Mouse (Mus musculus) embryonic facial prominence, embryonic 11.5 days (tissue): ENCODE data around the gene Gcdh. TPM values are rescaled to one million over a fixed set of nuclear protein-coding genes. Genes with fewer than 3 reads are reported as not detected.

Experiments used
- ATAC-seq: fragments of 200-750 bp; cut with Nextera tagmentation; replicated peaks from 2 replicates; pipeline ENCODE4 v1.8.0; 2017; ENCODE audit warnings: low read depth; ENCODE audit not compliant: insufficient number of reproducible peaks, low FRiP score, low TSS enrichment
- DNase-seq: peaks from one replicate; pipeline ENCODE4 v3.0.0-alpha.2; 2015; ENCODE audit warnings: low spot score
- H3K27ac ChIP-seq: fragments of 300-500 bp; sonication (generic); replicated peaks from 2 replicates; pipeline ENCODE4 v1.5.1; 2014; ENCODE audit warnings: mild to moderate bottlenecking, low read depth, low read length, control low read depth
- H3K27me3 ChIP-seq: fragments of 300-500 bp; sonication (generic); 2 replicates; pipeline ENCODE4 v1.6.1; 2014; ENCODE audit warnings: mild to moderate bottlenecking, low read length, moderate library complexity, mixed read lengths; ENCODE audit not compliant: control insufficient read depth, insufficient read depth
- H3K36me3 ChIP-seq: fragments of 300-500 bp; sonication (generic); replicated peaks from 2 replicates; pipeline ENCODE4 v1.6.1; 2014; ENCODE audit warnings: low read depth, mild to moderate bottlenecking, low read length, moderate library complexity, mixed read lengths; ENCODE audit not compliant: control insufficient read depth, insufficient read depth
- H3K4me1 ChIP-seq: fragments of 300-500 bp; sonication (generic); 2 replicates; pipeline ENCODE4 v1.6.1; 2014; ENCODE audit warnings: low read length, mixed read lengths; ENCODE audit not compliant: control insufficient read depth, insufficient read depth
- H3K4me2 ChIP-seq: fragments of 300-500 bp; sonication (generic); 2 replicates; pipeline ENCODE4 v1.6.1; 2014; ENCODE audit warnings: low read depth, mild to moderate bottlenecking, control low read depth, low read length, moderate library complexity
- H3K4me3 ChIP-seq: fragments of 300-500 bp; sonication (generic); 2 replicates; pipeline ENCODE4 v1.5.1; 2014; ENCODE audit warnings: low read depth, low read length, control low read depth
- H3K9ac ChIP-seq: fragments of 300-500 bp; sonication (generic); replicated peaks from 2 replicates; pipeline ENCODE4 v1.6.1; 2014; ENCODE audit warnings: mild to moderate bottlenecking, control low read depth, low read length
- H3K9me3 ChIP-seq: fragments of 300-500 bp; sonication (generic); replicated peaks from 2 replicates; pipeline ENCODE4 v1.6.1; 2016; ENCODE audit warnings: mild to moderate bottlenecking, low read length, inconsistent platforms, mixed read lengths; ENCODE audit not compliant: control insufficient read depth
- WGBS: fragments of 180-500 bp; shearing (Covaris S2); extraction: QIAGEN DNeasy Blood & Tissue Kit; methylation state at CpG from one replicate; pipeline ENCODE4 v1.1.7; 2014; 5-methylcytosine and 5-hydroxymethylcytosine counted together
- polyA plus RNA-seq: library from polyadenylated mRNA; unstranded; fragments of >200 nt; fragmentation: Nextera tagmentation; extraction: Ambion mirVana; gene quantifications from 2 replicates; pipeline ENCODE4 v1.2.1, GENCODE M21; 2014

Gcdh gene
- polyA plus RNA-seq = 40.3 and 40.5 TPM in 2 replicates

DNA sequence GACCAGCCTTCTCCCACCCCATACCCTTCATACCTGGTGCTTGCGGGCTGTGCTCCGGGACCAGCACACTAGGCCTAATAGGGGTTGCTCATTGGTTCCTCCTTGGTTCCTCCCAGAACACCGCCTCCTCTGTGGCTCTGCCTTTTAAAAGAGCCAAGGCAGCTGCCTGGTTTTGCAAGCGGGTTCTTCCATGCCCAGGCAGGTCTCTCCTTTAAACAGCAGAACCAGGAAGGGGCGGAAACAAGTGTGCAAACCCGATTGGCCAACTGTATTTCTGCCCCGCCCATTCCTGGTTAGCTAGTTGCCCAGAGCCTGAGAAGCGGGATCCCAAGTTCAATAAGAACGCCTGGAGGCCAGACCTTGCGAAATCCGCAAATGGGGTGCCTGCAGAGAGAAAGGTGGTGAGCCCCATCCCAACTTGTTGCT, at the start of gene Gcdh:
Gcdh (minus strand) TSS at position 213 of the 426 bp plus-strand sequence.
- H3K4me2 ChIP-seq = peak within 1 kb of the TSS; percentile 75
- no peaks in the 10 kb centered on the region for H3K9me3 ChIP-seq
- no peaks in the 10 kb centered on the region for H3K27me3 ChIP-seq
- no peaks in the 10 kb centered on the region for H3K4me1 ChIP-seq
- H3K36me3 ChIP-seq = no peaks in the 10 kb centered on the region
- 0% methylated on average over 11 of the region's 11 CpGs for WGBS
- ATAC-seq = peak; percentile 96
- H3K27ac ChIP-seq = no peak within 1 kb of the TSS; the same call in 1 of the 2 replicates
- peak; percentile 97 for DNase-seq
- H3K9ac ChIP-seq = peak within 1 kb of the TSS; percentile 72
- H3K4me3 ChIP-seq = peak within 1 kb of the TSS; percentile 69

- Histone ChIP-seq H3K4me2 (no peak overlapping the region; the same call in 1 of the 2 replicates), H3K36me3 (no peaks in the 10 kb centered on the region), H3K9ac (no peak overlapping the region), H3K4me3 (peak overlapping the region; percentile 42; the same call in 1 of the 2 replicates), H3K27me3 (peaks cover 37% of the 10 kb centered on the region), H3K27ac (no peak overlapping the region), H3K9me3 (no peaks in the 10 kb centered on the region), H3K4me1 (peaks cover 9% of the 10 kb centered on the region)
- DNase-seq (no peak), ATAC-seq (no peak)
- WGBS = 70% methylated on average over 13 of the region's 13 CpGs
Observed at GRCm38 (mm10) chr8:84937620-84938485, 44.1 kb upstream of the Gcdh start.

- no peaks in the 10 kb centered on the region for H3K36me3 ChIP-seq
- H3K4me2 ChIP-seq = peak within 1 kb of the TSS; percentile 87
- H3K4me1 ChIP-seq = peaks cover 9% of the 10 kb centered on the region
- H3K27me3 ChIP-seq = peaks cover 37% of the 10 kb centered on the region
- H3K9me3 ChIP-seq = no peaks in the 10 kb centered on the region
- WGBS = under 1% methylated on average over 47 of the region's 50 CpGs
- peak within 1 kb of the TSS; percentile 42 for H3K4me3 ChIP-seq
- no peak within 1 kb of the TSS for H3K27ac ChIP-seq
- DNase-seq (peak; percentile 79), ATAC-seq (peak; percentile 31; the same call in 1 of the 2 replicates)
- peak within 1 kb of the TSS; percentile 57 for H3K9ac ChIP-seq
Observed at GRCm38 (mm10) chr8:84936962-84937546, 43.3 kb upstream of the Gcdh start, which contains the start of gene Mast1. TSS of gene Mast1 (minus strand) at chr8:84937359.

DNA sequence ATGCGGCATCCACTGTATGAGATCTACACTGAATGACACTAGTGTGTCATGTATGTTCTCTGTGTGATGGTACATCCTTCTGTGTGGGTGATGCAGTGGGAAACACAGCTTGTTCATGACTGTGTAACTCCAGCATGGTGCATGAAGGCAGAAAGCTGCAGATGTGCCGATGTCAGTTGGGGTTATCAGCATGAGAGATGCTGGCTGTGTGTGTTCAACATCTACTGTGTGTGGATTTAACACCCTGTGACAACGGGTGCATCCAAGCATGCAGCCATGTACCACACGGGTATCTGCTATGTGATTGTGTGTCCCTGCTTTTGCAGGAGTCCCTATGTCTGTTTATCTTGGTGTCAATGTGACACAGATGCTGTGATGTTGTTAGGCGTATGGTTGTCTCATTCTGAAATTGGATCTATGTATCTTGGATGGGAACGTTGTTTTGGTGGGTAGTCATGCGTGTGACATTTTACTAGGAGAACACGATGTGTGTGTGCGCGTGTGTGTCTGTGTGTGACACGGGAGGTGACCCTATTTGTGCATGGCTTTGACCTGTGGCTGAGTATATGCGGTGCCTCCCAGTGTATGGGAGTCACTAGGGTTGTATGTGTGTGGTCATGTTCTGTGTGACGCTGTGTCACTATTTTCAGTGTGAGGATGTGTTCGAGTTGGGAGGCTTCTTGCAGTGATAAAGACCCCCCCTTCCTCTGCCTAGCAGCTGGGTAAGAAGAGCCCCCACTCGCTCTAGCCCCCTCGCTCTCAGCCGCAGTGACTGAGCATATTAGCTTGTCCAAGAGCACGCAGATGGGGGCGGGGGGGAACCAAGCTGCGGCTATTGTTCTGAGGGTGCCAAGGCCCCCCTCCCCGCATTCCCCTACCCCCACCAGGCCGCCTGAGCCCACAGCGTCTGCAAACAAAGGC, 42.6 kb upstream of the Gcdh start:
- no peaks in the 10 kb centered on the region for H3K9me3 ChIP-seq
- WGBS = 22% methylated on average over 22 of the region's 23 CpGs
- H3K4me1 ChIP-seq = peaks cover 9% of the 10 kb centered on the region
- peak overlapping the region; percentile 57 for H3K9ac ChIP-seq
- ATAC-seq (0 out of 2 replicates have a peak, but pooled peaks have one; percentile 37), DNase-seq (no peak)
- no peaks in the 10 kb centered on the region for H3K36me3 ChIP-seq
- peak overlapping the region; percentile 42 for H3K4me3 ChIP-seq
- no peak overlapping the region for H3K27ac ChIP-seq
- peak overlapping the region; percentile 87 for H3K4me2 ChIP-seq
- peaks cover 37% of the 10 kb centered on the region for H3K27me3 ChIP-seq

- peaks cover 9% of the 10 kb centered on the region for H3K4me1 ChIP-seq
- H3K4me3 ChIP-seq = no peak overlapping the region
- 3% methylated on average over 14 of the region's 14 CpGs for WGBS
- ATAC-seq = peak; percentile 35; the same call in 1 of the 2 replicates
- peak overlapping the region; percentile 2; the same call in 1 of the 2 replicates for H3K4me2 ChIP-seq
- DNase-seq = no peak
- no peaks in the 10 kb centered on the region for H3K9me3 ChIP-seq
- H3K9ac ChIP-seq = no peak overlapping the region
- H3K27me3 ChIP-seq = peaks cover 37% of the 10 kb centered on the region
- H3K27ac ChIP-seq = no peak overlapping the region
- H3K36me3 ChIP-seq = no peaks in the 10 kb centered on the region
Observed at GRCm38 (mm10) chr8:84935489-84935888, 41.8 kb upstream of the Gcdh start.

DNA sequence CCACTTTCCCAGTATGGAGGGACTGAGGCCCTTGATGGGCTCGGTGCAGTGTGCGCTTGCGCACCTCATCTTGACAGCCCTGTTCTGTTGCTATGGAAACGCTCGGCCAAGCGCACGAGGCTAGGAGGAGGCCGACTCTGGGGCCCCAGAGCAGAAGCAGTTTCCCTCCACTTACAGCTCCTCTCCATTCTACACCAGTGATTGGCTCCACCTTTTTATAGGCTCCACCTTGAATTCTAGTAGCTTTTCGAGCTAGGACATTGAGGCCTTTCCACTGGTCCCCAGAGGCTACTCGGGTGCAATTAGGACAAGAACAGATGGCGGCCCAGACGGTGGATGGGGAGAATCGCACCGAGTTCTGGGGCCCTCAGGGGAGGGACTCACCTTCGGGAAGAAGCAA, 41.1 kb upstream of the Gcdh start:
- ATAC-seq = peak; percentile 57
- H3K9ac ChIP-seq = no peak overlapping the region

GRCm38 (mm10) chr8:84933767-84934559, 40.2 kb upstream of the Gcdh start:
- Histone ChIP-seq H3K9ac (no peak overlapping the region), H3K9me3 (no peaks in the 10 kb centered on the region), H3K4me1 (peaks cover 9% of the 10 kb centered on the region), H3K4me2 (no peak overlapping the region), H3K27me3 (peaks cover 47% of the 10 kb centered on the region), H3K4me3 (no peak overlapping the region), H3K36me3 (no peaks in the 10 kb centered on the region), H3K27ac (no peak overlapping the region)
- 80% methylated on average over 16 of the region's 16 CpGs for WGBS
- DNase-seq = no peak
- no peak for ATAC-seq

More for the DNA sequence above, 41.1 kb upstream of the Gcdh start:
- H3K27me3 ChIP-seq = peaks cover 40% of the 10 kb centered on the region
- H3K9me3 ChIP-seq = no peaks in the 10 kb centered on the region
- peak; percentile 83 for DNase-seq
- peaks cover 9% of the 10 kb centered on the region for H3K4me1 ChIP-seq
- no peaks in the 10 kb centered on the region for H3K36me3 ChIP-seq
- no peak overlapping the region for H3K27ac ChIP-seq
- WGBS = 2% methylated on average over 15 of the region's 15 CpGs
- H3K4me2 ChIP-seq = peak overlapping the region; percentile 16
- no peak overlapping the region for H3K4me3 ChIP-seq
